Mouse (Mus musculus) myocyte (in vitro differentiated cells): ENCODE results near the gene Slc44a1.

Experiments
- CEBPB ChIP-seq: IDR thresholded peaks from 2 replicates; pipeline ENCODE4 v1.6.1; 2011; ENCODE audit warnings: mild to moderate bottlenecking, moderate library complexity; ENCODE audit not compliant: poor library complexity, insufficient read depth, severe bottlenecking
- E2F4 ChIP-seq: IDR thresholded peaks from one replicate; pipeline ENCODE4 v1.6.1; 2011; ENCODE audit warnings: mild to moderate bottlenecking, control low read depth, moderate library complexity; ENCODE audit not compliant: insufficient read depth
- MAX ChIP-seq: IDR thresholded peaks from one replicate; pipeline ENCODE4 v1.6.1; 2011; ENCODE audit warnings: low read depth, mild to moderate bottlenecking, control low read depth
- MYOG ChIP-seq, 3 experiments: IDR thresholded peaks; one replicate each; pipeline ENCODE4 v1.6.1; 2011; ENCODE audit warnings: control low read depth in 2 of 3, low read depth in 2 of 3, mild to moderate bottlenecking in 2 of 3; ENCODE audit not compliant: insufficient read length in 2 of 3, control insufficient read depth in 1 of 3, insufficient read depth in 1 of 3
- POLR2A ChIP-seq: IDR thresholded peaks from one replicate; pipeline ENCODE4 v1.6.1; 2011; ENCODE audit warnings: low read depth, mild to moderate bottlenecking, control low read depth, moderate library complexity; ENCODE audit not compliant: insufficient read length
- POLR2AphosphoS2 ChIP-seq: IDR thresholded peaks from one replicate; pipeline ENCODE4 v1.6.1; 2011; ENCODE audit warnings: low read depth, control low read depth; ENCODE audit not compliant: insufficient read length
- TCF3 ChIP-seq: IDR thresholded peaks from one replicate; pipeline ENCODE4 v1.6.1; 2011; ENCODE audit warnings: low read depth, control low read depth; ENCODE audit not compliant: insufficient read length
- USF1 ChIP-seq: IDR thresholded peaks from one replicate; pipeline ENCODE4 v1.6.1; 2011; ENCODE audit warnings: low read depth, mild to moderate bottlenecking, control low read depth, moderate library complexity

DNA sequence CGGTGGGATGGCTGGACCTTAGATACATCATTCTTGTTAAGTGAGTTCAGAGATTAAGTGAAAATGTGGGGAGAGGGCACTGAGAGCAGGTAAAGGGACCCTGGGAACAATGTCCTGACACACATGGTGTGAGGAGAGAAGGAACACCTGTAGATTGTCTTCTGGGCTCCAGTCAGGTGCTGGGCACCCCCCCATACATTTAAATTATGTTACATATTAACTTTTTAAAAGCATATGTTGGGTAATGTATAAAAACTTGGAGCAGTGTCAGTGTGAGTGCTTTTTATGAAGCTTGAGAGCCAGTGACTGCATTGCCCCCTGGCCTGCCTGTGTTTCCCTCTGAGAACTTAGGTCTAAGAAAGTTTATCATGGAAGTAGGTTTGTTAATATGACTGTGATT, 12.2 kb downstream of the Slc44a1 start:
- TF ChIP-seq POLR2AphosphoS2 (no peak), POLR2A (no peak), MAX (no peak), CEBPB (no peak), USF1 (no peak), MYOG (IDR thresholded peaks at IDR 0.05; ENCODE audit: control insufficient read depth in 1 of 3, insufficient read depth in 1 of 3, insufficient read length in 2 of 3, low read depth in 2 of 3) (no peak), E2F4 (no peak), TCF3 (no peak)
